Mouse (Mus musculus): ENCODE data around the gene Gm20458.

DNA sequence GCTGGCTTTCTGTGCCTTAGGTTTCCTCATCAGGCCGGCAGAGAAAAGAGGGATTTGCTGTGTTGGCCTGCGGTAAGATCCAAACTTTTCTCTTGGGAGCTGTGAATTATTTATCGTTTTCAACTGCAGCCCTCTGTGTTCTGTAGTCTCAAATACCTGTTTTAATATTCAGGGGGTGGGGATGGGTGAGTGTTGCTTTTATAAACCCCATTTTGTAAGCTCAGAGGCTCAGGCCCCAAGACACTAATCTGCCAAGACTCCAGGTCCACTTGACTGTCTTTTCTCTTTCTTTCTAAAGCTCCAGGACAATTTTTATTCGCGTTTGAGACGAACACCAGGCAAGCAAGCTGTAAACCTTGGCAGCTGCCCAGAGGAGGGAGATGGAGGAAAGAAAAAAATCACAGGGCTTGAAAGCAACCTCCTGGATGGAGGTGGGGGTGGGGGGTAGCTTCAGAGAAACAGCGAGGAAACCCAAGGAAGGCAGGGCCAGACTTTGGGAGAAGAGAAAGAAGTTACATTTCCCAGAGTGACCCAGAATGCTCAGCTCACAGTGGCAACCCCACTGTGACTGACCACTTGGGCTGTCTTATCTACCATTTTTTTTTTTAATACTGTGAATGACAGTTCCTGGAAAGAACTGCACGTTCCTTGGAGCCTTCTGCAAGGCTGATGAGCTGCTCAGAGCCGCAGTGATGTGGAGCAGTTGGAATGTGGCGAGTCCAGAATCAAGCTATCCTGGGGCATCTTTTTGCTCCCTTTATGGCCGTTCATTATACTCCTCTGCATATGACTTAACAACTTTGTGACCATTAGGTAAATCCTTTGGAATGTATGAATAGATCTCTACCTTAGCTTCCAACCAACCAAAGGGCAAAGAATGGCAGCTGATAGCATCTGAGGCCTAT is 57.8 kb downstream of the Gm20458 start:
- TF ChIP-seq POLR2A (IDR thresholded peaks at IDR 0.05; ENCODE audit: insufficient read length, low read depth) = no peak
- TF ChIP-seq USF1 (IDR thresholded peaks at IDR 0.05; ENCODE audit: low read depth) = no peak

Data from myocyte (in vitro differentiated cells).